Mouse (Mus musculus) neural tube, embryonic 13.5 days (tissue): ENCODE measurements at regions not wholly inside any gene's neighbourhood (a gene's known extent, or its start where the extent isn't known, plus 50 kb on each side); places are given as distances from the start of the nearest gene placed in this dataset.

Experiments
- ATAC-seq: fragments of 200-750 bp; cut with Nextera tagmentation; 2 replicates; pipeline ENCODE4 v1.8.0; 2017; ENCODE audit warnings: low read depth, mild to moderate bottlenecking, moderate TSS enrichment, moderate library complexity
- H3K27ac ChIP-seq: fragments of 300-500 bp; sonication (generic); replicated peaks from 2 replicates; pipeline ENCODE4 v1.5.1; 2015; ENCODE audit warnings: moderate library complexity, mild to moderate bottlenecking, inconsistent platforms
- H3K27me3 ChIP-seq: fragments of 300-500 bp; sonication (generic); 2 replicates; pipeline ENCODE4 v1.6.1; 2015; ENCODE audit warnings: mild to moderate bottlenecking, inconsistent platforms
- H3K36me3 ChIP-seq: fragments of 300-500 bp; sonication (generic); 2 replicates; pipeline ENCODE4 v1.6.1; 2015; ENCODE audit warnings: mild to moderate bottlenecking, inconsistent platforms
- H3K4me1 ChIP-seq: fragments of 300-500 bp; sonication (generic); replicated peaks from 2 replicates; pipeline ENCODE4 v1.6.1; 2015; ENCODE audit warnings: inconsistent platforms
- H3K4me2 ChIP-seq: fragments of 300-500 bp; sonication (generic); 2 replicates; pipeline ENCODE4 v1.6.1; 2015; ENCODE audit warnings: inconsistent platforms, mild to moderate bottlenecking, moderate library complexity
- H3K4me3 ChIP-seq: fragments of 300-500 bp; sonication (generic); 2 replicates; pipeline ENCODE4 v1.5.1; 2015; ENCODE audit warnings: mild to moderate bottlenecking, inconsistent platforms
- H3K9ac ChIP-seq: fragments of 300-500 bp; sonication (generic); 2 replicates; pipeline ENCODE4 v1.6.1; 2015; ENCODE audit warnings: moderate library complexity, mild to moderate bottlenecking, inconsistent platforms
- H3K9me3 ChIP-seq: fragments of 300-500 bp; sonication (generic); 2 replicates; pipeline ENCODE4 v1.6.1; 2016; ENCODE audit warnings: inconsistent platforms
- WGBS: fragments of 180-500 bp; shearing (Covaris S2); methylation state at CpG from one replicate; pipeline ENCODE4 v1.1.7; 2015; 5-methylcytosine and 5-hydroxymethylcytosine counted together

GRCm38 (mm10) chr12:110376062-110376837 lies 70.7 kb upstream of the Ppp2r5c start:
- Histone ChIP-seq H3K9ac (0 out of 2 replicates have a peak overlapping the region, but pooled peaks have one; percentile 27), H3K36me3 (no peaks in the 10 kb centered on the region), H3K27ac (no peak overlapping the region), H3K4me2 (no peak overlapping the region), H3K27me3 (peaks cover 27% of the 10 kb centered on the region), H3K9me3 (no peaks in the 10 kb centered on the region), H3K4me3 (no peak overlapping the region), H3K4me1 (peaks cover 39% of the 10 kb centered on the region)
- ATAC-seq: no peak
- 30% methylated on average over 7 of the region's 7 CpGs for WGBS

DNA sequence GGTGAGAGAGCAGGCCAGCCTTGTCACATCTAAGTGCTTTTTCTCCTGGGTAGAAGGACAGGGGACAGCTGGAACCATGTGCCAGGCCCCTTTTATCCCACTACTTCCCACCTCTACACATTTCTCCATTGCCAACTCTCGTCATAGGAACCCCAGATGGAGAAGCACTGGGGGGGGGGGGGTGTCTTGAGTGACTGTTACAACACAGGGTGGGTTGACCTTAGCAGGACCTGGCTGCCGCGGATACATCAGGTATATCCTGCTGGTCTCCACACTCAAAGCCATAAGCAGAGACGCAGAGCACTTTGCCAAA lies 70.1 kb upstream of the Ppp2r5c start:
- no peaks in the 10 kb centered on the region for H3K36me3 ChIP-seq
- H3K9ac ChIP-seq: no peak overlapping the region
- 69% methylated on average over 4 of the region's 4 CpGs for WGBS
- H3K27ac ChIP-seq: no peak overlapping the region
- ATAC-seq: no peak
- no peak overlapping the region for H3K4me3 ChIP-seq
- no peaks in the 10 kb centered on the region for H3K9me3 ChIP-seq
- peaks cover 26% of the 10 kb centered on the region for H3K27me3 ChIP-seq
- H3K4me2 ChIP-seq: no peak overlapping the region
- H3K4me1 ChIP-seq: peaks cover 39% of the 10 kb centered on the region

DNA sequence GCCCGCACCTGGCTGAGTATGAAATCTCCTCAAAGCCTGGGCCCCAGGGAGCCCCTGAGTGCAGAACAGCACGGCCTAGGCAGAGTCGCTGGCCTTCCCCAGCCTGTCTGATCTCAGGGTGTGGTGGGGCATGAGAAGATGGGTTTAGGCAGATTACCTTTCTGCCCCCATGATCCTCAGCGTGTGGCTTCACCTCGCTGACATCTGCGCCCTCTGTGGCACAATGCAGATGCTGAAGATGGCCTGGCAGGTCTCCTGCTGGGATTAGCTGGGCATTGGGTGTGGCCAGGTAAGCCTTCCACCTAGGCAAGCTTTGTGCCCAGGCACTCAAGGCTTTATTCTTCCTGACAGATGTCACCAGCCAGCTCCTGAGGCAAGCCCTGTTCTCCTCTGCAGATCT lies 69.6 kb upstream of the Ppp2r5c start:
- H3K9me3 ChIP-seq: no peaks in the 10 kb centered on the region
- WGBS: 65% methylated on average over 6 of the region's 6 CpGs
- no peak overlapping the region for H3K4me3 ChIP-seq
- H3K4me1 ChIP-seq: peaks cover 39% of the 10 kb centered on the region
- ATAC-seq: no peak
- no peak overlapping the region for H3K4me2 ChIP-seq
- H3K36me3 ChIP-seq: no peaks in the 10 kb centered on the region
- H3K9ac ChIP-seq: no peak overlapping the region
- H3K27me3 ChIP-seq: peaks cover 21% of the 10 kb centered on the region
- H3K27ac ChIP-seq: no peak overlapping the region

- peaks cover 37% of the 10 kb centered on the region for H3K4me1 ChIP-seq
- no peaks in the 10 kb centered on the region for H3K9me3 ChIP-seq
- no peak overlapping the region for H3K4me2 ChIP-seq
- 76% methylated on average over 10 of the region's 10 CpGs for WGBS
- H3K27ac ChIP-seq: no peak overlapping the region
- H3K9ac ChIP-seq: no peak overlapping the region
- peaks cover 21% of the 10 kb centered on the region for H3K27me3 ChIP-seq
- H3K36me3 ChIP-seq: no peaks in the 10 kb centered on the region
- ATAC-seq: no peak
- H3K4me3 ChIP-seq: no peak overlapping the region
Measured at GRCm38 (mm10) chr12:110377734-110378133, 69.2 kb upstream of the Ppp2r5c start.

DNA sequence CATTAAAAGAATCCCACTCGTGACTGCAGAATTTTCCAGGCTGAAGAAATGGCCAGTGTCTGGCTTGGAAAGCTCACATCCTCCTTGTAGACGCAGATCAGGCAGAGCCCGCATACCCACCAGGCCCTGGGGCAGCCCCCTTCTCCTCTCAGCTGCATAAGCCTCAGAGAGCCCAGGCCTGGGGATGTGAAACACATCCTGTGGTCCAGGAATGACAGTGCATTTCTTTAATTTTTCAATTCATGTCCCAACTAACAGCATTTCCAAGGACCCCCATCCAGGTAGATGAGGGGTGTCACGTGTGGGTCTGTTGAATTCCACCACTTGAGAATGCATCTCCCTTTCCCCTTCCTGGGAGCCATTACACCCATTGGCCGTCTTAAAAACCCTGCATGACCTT lies 68.6 kb upstream of the Ppp2r5c start:
- no peak overlapping the region for H3K9ac ChIP-seq
- H3K36me3 ChIP-seq: no peaks in the 10 kb centered on the region
- no peaks in the 10 kb centered on the region for H3K9me3 ChIP-seq
- peaks cover 21% of the 10 kb centered on the region for H3K27me3 ChIP-seq
- H3K4me1 ChIP-seq: peaks cover 32% of the 10 kb centered on the region
- 78% methylated on average over 5 of the region's 5 CpGs for WGBS
- no peak overlapping the region for H3K27ac ChIP-seq
- H3K4me3 ChIP-seq: no peak overlapping the region
- H3K4me2 ChIP-seq: no peak overlapping the region
- no peak for ATAC-seq

DNA sequence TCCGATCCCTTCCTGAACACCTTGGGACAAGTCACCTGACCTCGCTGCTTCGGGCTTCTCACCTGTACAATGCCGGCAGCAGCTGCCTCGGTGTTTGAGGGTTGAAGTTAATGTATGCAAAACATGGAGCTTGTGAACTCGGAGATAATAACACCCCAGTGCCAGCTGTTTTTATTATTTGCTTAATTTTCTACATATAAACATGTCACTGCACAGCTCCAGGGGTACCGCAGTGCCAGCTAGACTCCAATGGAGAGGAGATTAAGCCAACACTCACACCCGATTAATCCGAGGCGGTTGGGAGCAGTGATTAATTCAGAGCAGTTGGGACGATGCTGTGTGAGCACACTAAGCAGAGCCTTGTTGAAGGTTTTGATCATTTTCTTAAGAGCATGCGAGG lies 67.2 kb upstream of the Ppp2r5c start:
- peaks cover 17% of the 10 kb centered on the region for H3K4me1 ChIP-seq
- H3K27ac ChIP-seq: no peak overlapping the region
- no peak overlapping the region for H3K4me3 ChIP-seq
- H3K9ac ChIP-seq: no peak overlapping the region
- 0 out of 2 replicates have a peak, but pooled peaks have one; percentile 40 for ATAC-seq
- WGBS: 56% methylated on average over 12 of the region's 12 CpGs
- H3K9me3 ChIP-seq: no peaks in the 10 kb centered on the region
- H3K36me3 ChIP-seq: no peaks in the 10 kb centered on the region
- no peak overlapping the region for H3K4me2 ChIP-seq
- peaks cover 10% of the 10 kb centered on the region for H3K27me3 ChIP-seq

DNA sequence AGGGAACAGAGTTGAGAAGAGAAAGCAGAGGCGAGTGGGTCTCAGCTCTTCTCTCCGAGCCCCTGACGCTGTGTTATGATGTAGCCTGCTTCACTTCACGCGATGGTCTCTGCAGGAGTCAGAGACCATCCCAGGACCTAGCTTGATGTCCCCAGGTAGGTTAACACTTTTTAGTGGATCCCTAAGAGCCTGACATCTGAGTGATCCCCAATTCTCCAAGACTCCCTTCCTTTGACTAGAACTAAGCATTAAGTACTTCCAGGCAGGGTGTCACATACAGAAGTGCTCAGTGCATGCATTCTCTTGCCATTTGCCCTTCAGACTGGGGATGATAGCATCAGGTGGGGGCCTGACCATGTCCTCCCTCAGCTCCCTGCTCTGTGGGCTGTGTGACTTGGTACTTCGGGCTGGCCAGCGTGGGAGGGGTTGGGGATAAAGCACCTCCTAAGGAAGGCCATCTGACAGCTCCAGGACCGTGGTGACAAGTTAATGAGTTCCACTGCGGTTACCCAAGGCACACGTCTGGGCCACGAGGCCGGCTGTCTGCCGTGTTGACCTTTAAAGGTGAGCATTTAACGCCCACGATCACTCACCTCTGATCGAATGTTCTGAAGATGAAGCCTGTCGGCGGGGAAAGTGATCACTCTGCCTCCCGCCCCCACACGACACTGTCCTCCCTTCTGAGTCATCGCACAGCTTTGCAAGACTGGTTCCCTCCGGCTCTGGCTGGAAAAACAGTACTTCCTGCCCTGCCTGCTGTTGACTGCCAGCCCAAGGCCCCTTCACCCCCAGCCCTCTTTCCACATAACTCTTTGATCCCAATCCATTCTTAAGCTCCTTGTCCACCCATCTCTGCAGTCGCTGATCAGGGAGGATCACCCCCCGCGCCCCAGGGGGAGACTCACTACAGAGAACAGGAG lies 65.8 kb upstream of the Ppp2r5c start:
- WGBS: 81% methylated on average over 25 of the region's 25 CpGs
- peaks cover 5% of the 10 kb centered on the region; the same call in 1 of the 2 replicates for H3K27me3 ChIP-seq
- no peaks in the 10 kb centered on the region for H3K36me3 ChIP-seq
- no peak overlapping the region for H3K4me3 ChIP-seq
- H3K4me2 ChIP-seq: no peak overlapping the region
- no peak for ATAC-seq
- H3K9ac ChIP-seq: no peak overlapping the region
- H3K4me1 ChIP-seq: peaks cover 17% of the 10 kb centered on the region
- H3K9me3 ChIP-seq: no peaks in the 10 kb centered on the region
- no peak overlapping the region for H3K27ac ChIP-seq

- H3K9me3 ChIP-seq: no peaks in the 10 kb centered on the region
- peak overlapping the region; percentile 56; the same call in 1 of the 2 replicates for H3K27ac ChIP-seq
- ATAC-seq: no peak
- no peaks in the 10 kb centered on the region for H3K27me3 ChIP-seq
- no peak overlapping the region for H3K9ac ChIP-seq
- no peaks in the 10 kb centered on the region for H3K36me3 ChIP-seq
- H3K4me1 ChIP-seq: peaks cover 26% of the 10 kb centered on the region
- H3K4me2 ChIP-seq: peak overlapping the region; percentile 16; the same call in 1 of the 2 replicates
- no peak overlapping the region for H3K4me3 ChIP-seq
- 63% methylated on average over 20 of the region's 20 CpGs for WGBS
Measured at GRCm38 (mm10) chr12:110385031-110385430, 61.9 kb upstream of the Ppp2r5c start.

DNA sequence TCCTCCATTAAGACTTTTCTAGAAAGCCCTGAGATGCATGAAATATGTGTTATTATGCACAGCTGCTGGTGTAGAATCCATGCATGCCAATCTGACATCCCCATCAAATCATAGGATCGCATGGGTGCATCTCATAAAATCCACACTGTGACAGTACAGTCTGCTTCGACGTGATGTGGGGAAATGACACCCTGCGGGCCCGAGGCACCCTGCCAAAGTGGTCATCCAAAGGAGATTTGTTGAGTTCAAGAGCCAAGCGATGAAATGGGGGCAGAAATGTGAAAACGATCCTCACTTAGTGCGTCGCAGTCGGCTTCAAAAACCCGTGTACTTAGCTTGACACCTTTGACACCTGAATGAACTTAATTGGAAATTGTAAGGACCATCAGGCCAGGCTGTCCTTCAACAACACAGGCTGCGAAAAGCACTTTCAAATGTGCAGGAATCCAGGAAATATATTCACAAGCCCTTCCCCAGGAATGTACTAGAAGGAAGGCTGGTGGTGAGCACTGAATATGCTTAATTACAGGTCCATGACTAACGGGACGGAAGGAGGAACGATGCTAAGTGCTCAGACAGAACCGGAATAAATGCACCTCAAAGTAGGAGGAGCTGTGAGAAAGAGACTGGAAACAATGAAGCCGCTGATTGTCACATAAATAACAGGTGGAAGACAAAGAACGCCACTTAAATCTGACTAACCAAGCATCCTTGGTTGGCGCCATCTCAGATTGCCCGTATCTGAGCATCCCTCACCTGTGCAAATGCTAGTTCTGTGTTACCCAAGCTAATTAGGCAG lies 60.9 kb upstream of the Ppp2r5c start:
- 67% methylated on average over 20 of the region's 20 CpGs for WGBS
- H3K9ac ChIP-seq: no peak overlapping the region
- H3K4me2 ChIP-seq: no peak overlapping the region
- peaks cover 26% of the 10 kb centered on the region for H3K4me1 ChIP-seq
- no peak for ATAC-seq
- no peak overlapping the region for H3K4me3 ChIP-seq
- H3K27me3 ChIP-seq: no peaks in the 10 kb centered on the region
- H3K27ac ChIP-seq: no peak overlapping the region
- H3K36me3 ChIP-seq: no peaks in the 10 kb centered on the region
- H3K9me3 ChIP-seq: no peaks in the 10 kb centered on the region

DNA sequence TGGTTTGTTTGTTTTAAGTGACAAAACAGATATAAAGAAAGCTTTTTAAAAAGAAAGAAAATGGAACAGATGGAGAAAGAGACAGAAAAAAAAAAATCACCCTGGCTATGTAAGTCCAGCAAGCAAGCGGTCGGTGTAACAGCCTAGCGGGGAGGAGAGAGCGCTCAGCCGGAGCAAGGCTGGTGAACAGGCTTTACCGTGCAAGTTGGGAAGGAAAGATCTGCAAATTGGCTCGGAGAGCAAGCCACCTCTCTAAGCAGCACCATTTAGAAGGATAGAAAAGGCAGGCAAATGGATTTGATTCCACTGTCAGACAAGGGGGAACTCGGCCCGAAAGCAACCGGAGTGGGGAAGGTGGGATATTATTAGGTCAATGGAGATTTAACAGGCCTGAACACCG lies 59.9 kb upstream of the Ppp2r5c start:
- no peak overlapping the region for H3K4me3 ChIP-seq
- no peaks in the 10 kb centered on the region for H3K27me3 ChIP-seq
- no peaks in the 10 kb centered on the region for H3K36me3 ChIP-seq
- no peak for ATAC-seq
- 0 out of 2 replicates have a peak overlapping the region, but pooled peaks have one; percentile 15 for H3K27ac ChIP-seq
- peaks cover 26% of the 10 kb centered on the region for H3K4me1 ChIP-seq
- 61% methylated on average over 11 of the region's 11 CpGs for WGBS
- no peaks in the 10 kb centered on the region for H3K9me3 ChIP-seq
- H3K9ac ChIP-seq: no peak overlapping the region
- H3K4me2 ChIP-seq: no peak overlapping the region

- 0 out of 2 replicates have a peak overlapping the region, but pooled peaks have one; percentile 15 for H3K27ac ChIP-seq
- H3K4me3 ChIP-seq: no peak overlapping the region
- no peaks in the 10 kb centered on the region for H3K36me3 ChIP-seq
- H3K9me3 ChIP-seq: no peaks in the 10 kb centered on the region
- H3K4me2 ChIP-seq: no peak overlapping the region
- 69% methylated on average over 4 of the region's 4 CpGs for WGBS
- H3K9ac ChIP-seq: no peak overlapping the region
- peaks cover 26% of the 10 kb centered on the region for H3K4me1 ChIP-seq
- ATAC-seq: peak; percentile 64; the same call in 1 of the 2 replicates
- H3K27me3 ChIP-seq: no peaks in the 10 kb centered on the region
Measured at GRCm38 (mm10) chr12:110387567-110387966, 59.4 kb upstream of the Ppp2r5c start.

- no peak overlapping the region for H3K27ac ChIP-seq
- H3K4me2 ChIP-seq: no peak overlapping the region
- peaks cover 26% of the 10 kb centered on the region for H3K4me1 ChIP-seq
- H3K4me3 ChIP-seq: no peak overlapping the region
- 80% methylated on average over 12 of the region's 12 CpGs for WGBS
- no peak for ATAC-seq
- H3K9me3 ChIP-seq: no peaks in the 10 kb centered on the region
- H3K36me3 ChIP-seq: no peaks in the 10 kb centered on the region
- H3K9ac ChIP-seq: no peak overlapping the region
- H3K27me3 ChIP-seq: no peaks in the 10 kb centered on the region
Measured at GRCm38 (mm10) chr12:110389439-110389838, 57.5 kb upstream of the Ppp2r5c start.
